Mouse (Mus musculus) intestine, embryonic 14.5 days (tissue): Measurements from ENCODE around the gene Fam206a. TPM values are rescaled to one million over a fixed set of nuclear protein-coding genes. Genes with fewer than 3 reads are reported as not detected.
A peak's percentile ranks its signal among the peaks of the same experiment; 100 is the strongest.

Experiments
- ATAC-seq: fragments of 200-750 bp; cut with Nextera tagmentation; replicated peaks from 2 replicates; pipeline ENCODE4 v1.8.0; 2017; ENCODE audit warnings: low read depth, moderate number of reproducible peaks, moderate TSS enrichment, moderate library complexity; ENCODE audit not compliant: low FRiP score, low TSS enrichment
- DNase-seq: peaks from one replicate; pipeline ENCODE4 v3.0.0-alpha.2; 2018; ENCODE audit warnings: low spot score
- H3K27ac ChIP-seq: fragments of 300-500 bp; sonication (generic); 2 replicates; pipeline ENCODE4 v1.5.1; 2014; ENCODE audit warnings: low read depth, mild to moderate bottlenecking, control low read depth
- H3K27me3 ChIP-seq: fragments of 300-500 bp; sonication (generic); replicated peaks from 2 replicates; pipeline ENCODE4 v1.6.1; 2014; ENCODE audit warnings: low read length, control low read depth; ENCODE audit not compliant: control insufficient read depth, insufficient read depth
- H3K36me3 ChIP-seq: fragments of 300-500 bp; sonication (generic); 2 replicates; pipeline ENCODE4 v1.6.1; 2014; ENCODE audit warnings: low read length, control low read depth; ENCODE audit not compliant: control insufficient read depth, insufficient read depth
- H3K4me1 ChIP-seq: fragments of 300-500 bp; sonication (generic); replicated peaks from 2 replicates; pipeline ENCODE4 v1.6.1; 2014; ENCODE audit warnings: low read length, control low read depth, mixed read lengths; ENCODE audit not compliant: control insufficient read depth, insufficient read depth
- H3K4me2 ChIP-seq: fragments of 300-500 bp; sonication (generic); 2 replicates; pipeline ENCODE4 v1.6.1; 2014; ENCODE audit warnings: low read length
- H3K4me3 ChIP-seq: fragments of 300-500 bp; sonication (generic); 2 replicates; pipeline ENCODE4 v1.5.1; 2014; ENCODE audit warnings: low read depth, low read length, control low read depth, mixed read lengths
- H3K9ac ChIP-seq: fragments of 300-500 bp; sonication (generic); 2 replicates; pipeline ENCODE4 v1.6.1; 2014; ENCODE audit warnings: mild to moderate bottlenecking, low read length
- H3K9me3 ChIP-seq: fragments of 300-500 bp; sonication (generic); 2 replicates; pipeline ENCODE4 v1.6.1; 2016; ENCODE audit warnings: low read length, control low read depth; ENCODE audit not compliant: control insufficient read depth
- WGBS: fragments of 180-500 bp; shearing (Covaris S2); extraction: QIAGEN DNeasy Blood & Tissue Kit; methylation state at CpG from one replicate; pipeline ENCODE4 v1.1.7; 2014; 5-methylcytosine and 5-hydroxymethylcytosine counted together
- polyA plus RNA-seq: library from polyadenylated mRNA; unstranded; fragments of >200 nt; fragmentation: Nextera tagmentation; extraction: Ambion mirVana; gene quantifications from 2 replicates; pipeline ENCODE4 v1.2.1, GENCODE M21; 2014

Gene Fam206a
- polyA plus RNA-seq, 1 experiment from 2014 or later = 19.5 TPM

DNA sequence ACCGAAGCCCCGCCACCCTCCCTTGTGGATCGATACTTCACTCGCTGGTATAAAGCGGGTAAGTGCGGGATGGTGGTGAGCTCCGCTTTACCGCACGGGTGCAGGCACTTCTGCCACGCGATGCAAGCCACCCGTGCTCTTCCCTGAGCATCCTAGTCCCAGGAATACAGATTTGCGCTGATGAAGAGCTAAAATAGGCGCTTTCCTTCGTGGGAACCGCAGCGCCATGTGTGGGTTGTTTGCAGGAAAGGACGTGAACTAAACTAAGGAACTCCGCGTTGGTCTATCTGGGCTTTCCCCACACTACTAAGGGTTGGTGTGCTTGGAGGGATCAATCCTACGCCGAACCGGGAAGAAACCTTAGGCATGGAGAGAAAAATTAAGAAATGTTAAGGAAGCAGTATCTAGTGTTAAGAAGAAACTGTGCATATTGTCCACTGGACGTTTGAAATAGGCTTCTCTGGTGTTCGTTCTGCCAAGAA, 565 bp downstream of the Fam206a start:
- peak; percentile 28 for ATAC-seq

DNA sequence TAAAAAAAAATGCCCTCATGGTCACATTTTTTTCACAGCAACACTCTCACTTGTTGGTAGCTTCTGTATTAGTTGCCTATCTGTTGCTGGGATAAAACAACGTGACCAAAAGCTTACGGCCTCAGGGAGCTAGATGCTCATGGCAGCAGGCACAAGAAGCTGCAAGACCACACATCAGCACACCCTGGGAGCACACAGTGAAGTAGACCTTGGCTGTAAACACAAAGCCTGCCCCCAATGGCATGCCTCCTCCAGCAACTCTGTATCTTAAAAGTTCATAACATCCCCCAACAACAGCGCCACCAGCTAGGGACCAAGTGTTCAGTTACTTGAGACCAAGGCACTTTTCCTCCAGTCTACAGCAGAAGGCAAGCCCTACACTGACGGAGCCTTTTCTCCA, 6.9 kb downstream of the Fam206a start:
- Histone ChIP-seq H3K4me1 (no peaks in the 10 kb centered on the region), H3K27ac (no peak overlapping the region), H3K4me2 (no peak overlapping the region), H3K9me3 (no peaks in the 10 kb centered on the region), H3K9ac (no peak overlapping the region), H3K36me3 (peaks cover 41% of the 10 kb centered on the region), H3K4me3 (no peak overlapping the region), H3K27me3 (no peaks in the 10 kb centered on the region)
- ATAC-seq (no peak), DNase-seq (no peak)
- 82% methylated on average over 4 of the region's 4 CpGs for WGBS

More for the DNA sequence above, 565 bp downstream of the Fam206a start:
- 2% methylated on average over 25 of the region's 25 CpGs for WGBS
- Histone ChIP-seq H3K9ac (peak overlapping the region; percentile 86), H3K4me3 (peak overlapping the region; percentile 98), H3K36me3 (peaks cover 55% of the 10 kb centered on the region), H3K27me3 (no peaks in the 10 kb centered on the region), H3K27ac (peak overlapping the region; percentile 70), H3K4me2 (peak overlapping the region; percentile 82), H3K4me1 (peaks cover 15% of the 10 kb centered on the region), H3K9me3 (no peaks in the 10 kb centered on the region)
- no peak for DNase-seq

DNA sequence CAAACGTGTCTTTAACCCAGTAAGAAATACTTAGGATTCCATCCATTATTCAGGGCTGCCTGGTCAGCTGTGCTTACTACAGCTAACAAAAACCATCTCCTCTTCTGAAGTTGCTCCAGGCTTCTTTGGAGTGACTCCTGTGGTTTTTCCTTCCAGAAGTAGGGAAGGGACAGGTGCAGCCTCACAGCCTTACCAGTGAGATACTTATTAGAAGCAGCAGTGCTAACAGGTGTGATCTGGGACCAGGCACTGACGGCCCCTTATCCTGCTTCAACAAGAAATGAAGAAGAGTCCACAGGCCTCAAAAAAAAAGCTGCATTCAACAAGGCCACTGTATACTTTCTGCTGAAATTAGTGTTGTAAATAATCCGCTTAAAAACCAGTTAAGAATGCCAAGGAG, 9.5 kb downstream of the Fam206a start:
- Histone ChIP-seq H3K27me3 (no peaks in the 10 kb centered on the region), H3K4me2 (no peak overlapping the region), H3K4me1 (no peaks in the 10 kb centered on the region), H3K36me3 (peaks cover 23% of the 10 kb centered on the region), H3K27ac (no peak overlapping the region), H3K9me3 (no peaks in the 10 kb centered on the region), H3K9ac (no peak overlapping the region), H3K4me3 (no peak overlapping the region)
- 68% methylated on average over 3 of the region's 3 CpGs for WGBS
- DNase-seq (no peak), ATAC-seq (no peak)

DNA sequence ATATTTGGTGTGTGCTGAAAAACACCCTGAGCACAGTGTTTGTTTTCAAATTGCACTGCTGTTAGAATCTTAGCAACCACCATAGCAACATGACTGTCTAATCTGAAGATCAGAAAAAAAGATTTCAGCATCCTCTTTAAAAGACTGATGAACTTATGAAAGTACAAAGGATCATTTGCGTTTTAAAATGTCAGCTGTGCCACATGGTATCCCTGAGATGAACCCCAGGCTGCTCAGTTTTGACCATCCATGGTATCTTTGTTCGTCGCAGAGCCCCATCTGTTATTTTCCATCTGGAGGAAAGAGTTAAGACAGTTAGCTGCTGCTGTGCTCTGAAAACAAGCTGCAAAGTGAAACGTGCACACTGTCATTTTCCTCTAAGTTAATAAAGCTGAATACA, 10.0 kb downstream of the Fam206a start:
- Histone ChIP-seq H3K27me3 (no peaks in the 10 kb centered on the region), H3K27ac (no peak overlapping the region), H3K4me2 (no peak overlapping the region), H3K4me3 (no peak overlapping the region), H3K9ac (no peak overlapping the region), H3K36me3 (peaks cover 18% of the 10 kb centered on the region), H3K9me3 (no peaks in the 10 kb centered on the region), H3K4me1 (no peaks in the 10 kb centered on the region)
- ATAC-seq = no peak
- DNase-seq = no peak
- WGBS = 66% methylated on average over 4 of the region's 4 CpGs

- no peak for ATAC-seq
- Histone ChIP-seq H3K9me3 (no peaks in the 10 kb centered on the region), H3K4me1 (no peaks in the 10 kb centered on the region), H3K4me3 (no peak overlapping the region), H3K9ac (no peak overlapping the region), H3K4me2 (no peak overlapping the region), H3K36me3 (peaks cover 10% of the 10 kb centered on the region; the same call in 1 of the 2 replicates), H3K27me3 (no peaks in the 10 kb centered on the region), H3K27ac (no peak overlapping the region)
- no peak for DNase-seq
- WGBS = 76% methylated on average over 8 of the region's 8 CpGs
These were observed 13.0 kb downstream of the Fam206a start for GRCm38 (mm10) chr4:56815131-56815530.

DNA sequence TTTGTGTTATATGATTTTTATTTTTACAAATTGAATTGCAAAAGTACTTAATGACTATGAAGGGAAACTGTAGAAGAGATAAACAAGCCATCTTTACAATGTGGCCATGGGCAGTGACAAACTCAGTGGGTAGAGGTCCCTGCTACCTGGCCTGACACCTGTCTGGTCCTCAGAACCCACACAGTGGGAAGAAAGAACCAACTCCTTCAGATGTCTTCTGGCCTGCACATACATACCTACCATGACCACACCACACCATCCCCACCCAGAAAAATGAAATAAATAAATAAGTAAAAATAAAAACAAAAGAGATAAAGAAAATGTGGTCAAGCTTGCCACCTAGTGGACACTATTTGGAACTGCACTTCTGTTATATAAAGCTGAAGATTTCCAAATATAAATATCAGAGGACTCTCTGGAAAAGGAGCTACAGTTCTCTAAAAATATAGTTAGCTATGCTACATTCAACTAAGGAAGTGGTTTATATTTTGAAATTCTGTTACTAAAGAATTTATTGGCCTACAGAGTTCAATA, 17.9 kb downstream of the Fam206a start:
- Histone ChIP-seq H3K4me1 (no peaks in the 10 kb centered on the region), H3K4me3 (no peak overlapping the region), H3K27ac (no peak overlapping the region), H3K9me3 (no peaks in the 10 kb centered on the region), H3K4me2 (no peak overlapping the region), H3K36me3 (0 out of 2 replicates have a peak, but pooled peaks cover 4% of the 10 kb centered on the region), H3K27me3 (no peaks in the 10 kb centered on the region), H3K9ac (no peak overlapping the region)
- ATAC-seq (no peak), DNase-seq (no peak)

DNA sequence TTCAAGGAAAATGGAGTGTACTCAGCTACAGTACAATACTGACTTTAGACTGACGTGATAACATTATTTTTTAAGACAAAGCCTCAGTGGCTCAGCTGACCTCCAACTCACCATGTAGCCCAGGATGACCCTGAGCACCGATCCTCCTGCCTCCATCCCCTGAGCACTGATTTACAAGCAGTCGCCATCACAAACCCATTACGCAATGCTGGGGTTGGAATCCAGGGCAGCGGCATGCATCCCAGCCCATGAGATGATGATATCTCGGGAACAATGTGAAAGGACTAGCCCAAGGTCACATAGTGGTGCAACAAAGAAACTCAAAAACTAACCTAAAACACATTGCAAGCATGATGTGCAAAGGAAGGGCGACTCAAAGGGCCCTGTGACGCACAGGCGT, 22.1 kb downstream of the Fam206a start:
- Histone ChIP-seq H3K36me3 (no peaks in the 10 kb centered on the region), H3K4me3 (no peak overlapping the region), H3K9ac (no peak overlapping the region), H3K4me2 (no peak overlapping the region), H3K4me1 (no peaks in the 10 kb centered on the region), H3K9me3 (no peaks in the 10 kb centered on the region), H3K27ac (no peak overlapping the region), H3K27me3 (no peaks in the 10 kb centered on the region)
- ATAC-seq (no peak), DNase-seq (no peak)
- WGBS = 88% methylated on average over 9 of the region's 9 CpGs

GRCm38 (mm10) chr4:56828932-56829331, 26.8 kb downstream of the Fam206a start:
- no peak overlapping the region for H3K9ac ChIP-seq
- DNase-seq (no peak), ATAC-seq (no peak)
- H3K4me3 ChIP-seq = no peak overlapping the region
- WGBS = 89% methylated on average over 3 of the region's 3 CpGs
- peaks cover 7% of the 10 kb centered on the region; the same call in 1 of the 2 replicates for H3K36me3 ChIP-seq
- H3K4me1 ChIP-seq = no peaks in the 10 kb centered on the region
- H3K27me3 ChIP-seq = no peaks in the 10 kb centered on the region
- no peaks in the 10 kb centered on the region for H3K9me3 ChIP-seq
- no peak overlapping the region for H3K4me2 ChIP-seq
- no peak overlapping the region for H3K27ac ChIP-seq

DNA sequence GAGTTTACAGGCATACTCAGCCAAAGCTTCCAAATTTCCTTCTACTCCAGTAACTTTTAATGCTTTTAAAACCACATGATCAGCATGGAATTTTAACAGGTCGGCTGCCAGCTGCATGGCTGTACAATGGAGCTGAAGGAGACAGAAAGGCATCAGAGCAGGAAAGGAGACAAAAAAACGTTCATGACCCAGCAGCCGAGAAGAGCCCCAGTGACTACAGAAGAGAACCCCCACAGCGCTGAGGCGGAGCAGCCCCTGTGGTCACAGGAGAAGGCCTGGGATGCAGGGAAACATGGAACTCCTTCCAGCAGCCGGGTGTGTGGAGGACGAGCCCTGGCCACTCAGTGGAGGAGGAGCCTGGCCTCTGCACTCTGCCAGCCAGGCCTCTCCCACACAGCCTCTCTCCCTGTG, 27.4 kb downstream of the Fam206a start:
- 66% methylated on average over 7 of the region's 7 CpGs for WGBS
- H3K9ac ChIP-seq = no peak overlapping the region
- ATAC-seq (no peak), DNase-seq (no peak)
- no peaks in the 10 kb centered on the region for H3K9me3 ChIP-seq
- no peak overlapping the region for H3K4me3 ChIP-seq
- H3K36me3 ChIP-seq = peaks cover 7% of the 10 kb centered on the region; the same call in 1 of the 2 replicates
- no peaks in the 10 kb centered on the region for H3K27me3 ChIP-seq
- no peak overlapping the region for H3K27ac ChIP-seq
- no peaks in the 10 kb centered on the region for H3K4me1 ChIP-seq
- no peak overlapping the region for H3K4me2 ChIP-seq
